Mouse (Mus musculus) myocyte (in vitro differentiated cells): ENCODE measurements around the gene D230025D16Rik.

Source experiments
- CEBPB ChIP-seq: IDR thresholded peaks from 2 replicates; pipeline ENCODE4 v1.6.1; 2011; ENCODE audit warnings: mild to moderate bottlenecking, moderate library complexity; ENCODE audit not compliant: poor library complexity, insufficient read depth, severe bottlenecking
- E2F4 ChIP-seq: IDR thresholded peaks from one replicate; pipeline ENCODE4 v1.6.1; 2011; ENCODE audit warnings: mild to moderate bottlenecking, control low read depth, moderate library complexity; ENCODE audit not compliant: insufficient read depth
- MAX ChIP-seq: IDR thresholded peaks from one replicate; pipeline ENCODE4 v1.6.1; 2011; ENCODE audit warnings: low read depth, mild to moderate bottlenecking, control low read depth
- MYOD1 ChIP-seq, 3 experiments: IDR thresholded peaks; one replicate each; pipeline ENCODE4 v1.6.1; 2011; ENCODE audit warnings: control low read depth in 2 of 3, low read depth in 2 of 3, mild to moderate bottlenecking in 2 of 3, moderate library complexity in 1 of 3; ENCODE audit not compliant: insufficient read length in 2 of 3, control insufficient read depth in 1 of 3
- MYOG ChIP-seq, 3 experiments: IDR thresholded peaks; one replicate each; pipeline ENCODE4 v1.6.1; 2011; ENCODE audit warnings: control low read depth in 2 of 3, low read depth in 2 of 3, mild to moderate bottlenecking in 2 of 3; ENCODE audit not compliant: insufficient read length in 2 of 3, control insufficient read depth in 1 of 3, insufficient read depth in 1 of 3
- POLR2A ChIP-seq: IDR thresholded peaks from one replicate; pipeline ENCODE4 v1.6.1; 2011; ENCODE audit warnings: low read depth, mild to moderate bottlenecking, control low read depth, moderate library complexity; ENCODE audit not compliant: insufficient read length
- POLR2AphosphoS2 ChIP-seq: IDR thresholded peaks from one replicate; pipeline ENCODE4 v1.6.1; 2011; ENCODE audit warnings: low read depth, control low read depth; ENCODE audit not compliant: insufficient read length
- TCF12 ChIP-seq: IDR thresholded peaks from one replicate; pipeline ENCODE4 v1.6.1; 2011; ENCODE audit warnings: mild to moderate bottlenecking, control low read depth; ENCODE audit not compliant: poor library complexity, insufficient read depth, severe bottlenecking
- USF1 ChIP-seq: IDR thresholded peaks from one replicate; pipeline ENCODE4 v1.6.1; 2011; ENCODE audit warnings: low read depth, mild to moderate bottlenecking, control low read depth, moderate library complexity

GRCm38 (mm10) chr8:105251954-105252353 lies 27.0 kb downstream of the D230025D16Rik start:
- no peak for TF ChIP-seq POLR2A
- TF ChIP-seq TCF12: no peak
- TF ChIP-seq USF1: no peak
- TF ChIP-seq E2F4: no peak
- no peak for TF ChIP-seq POLR2AphosphoS2
- no peak for TF ChIP-seq CEBPB
- TF ChIP-seq MYOG (IDR thresholded peaks at IDR 0.05; ENCODE audit: control insufficient read depth in 1 of 3, insufficient read depth in 1 of 3, insufficient read length in 2 of 3, low read depth in 2 of 3): no peak
- TF ChIP-seq MYOD1 (IDR thresholded peaks at IDR 0.05; ENCODE audit: control insufficient read depth in 1 of 3, insufficient read length in 2 of 3, low read depth in 2 of 3): no peak
- TF ChIP-seq MAX: no peak
